Mouse (Mus musculus): ENCODE data around the gene Rpl28.
A peak's percentile ranks its signal among the peaks of the same experiment; 100 is the strongest.

The Rpl28 gene

GRCm38 (mm10) chr7:4836351-4836792, 43.7 kb downstream of the Rpl28 start:
- peak; percentile 87 to 91 for DNase-seq

GRCm38 (mm10) chr7:4837639-4838038, 45.0 kb downstream of the Rpl28 start:
- no peak for DNase-seq

- no peak for DNase-seq
Observed at GRCm38 (mm10) chr7:4842077-4842476, 49.4 kb downstream of the Rpl28 start.

- no peak for DNase-seq
Observed at GRCm38 (mm10) chr7:4842634-4843131, 50.0 kb downstream of the Rpl28 start.

GRCm38 (mm10) chr7:4843604-4844244, 51.0 kb downstream of the Rpl28 start:
- DNase-seq, result peak; percentile 49 to 66

- DNase-seq, result no peak
Observed at GRCm38 (mm10) chr7:4844245-4844916, 51.7 kb downstream of the Rpl28 start, which contains the start of gene Shisa7. Gene Shisa7, minus strand, starts transcription at chr7:4844696.
